6 mouse cellular contexts compared by ENCODE assay signal in the genomic region with DNA sequence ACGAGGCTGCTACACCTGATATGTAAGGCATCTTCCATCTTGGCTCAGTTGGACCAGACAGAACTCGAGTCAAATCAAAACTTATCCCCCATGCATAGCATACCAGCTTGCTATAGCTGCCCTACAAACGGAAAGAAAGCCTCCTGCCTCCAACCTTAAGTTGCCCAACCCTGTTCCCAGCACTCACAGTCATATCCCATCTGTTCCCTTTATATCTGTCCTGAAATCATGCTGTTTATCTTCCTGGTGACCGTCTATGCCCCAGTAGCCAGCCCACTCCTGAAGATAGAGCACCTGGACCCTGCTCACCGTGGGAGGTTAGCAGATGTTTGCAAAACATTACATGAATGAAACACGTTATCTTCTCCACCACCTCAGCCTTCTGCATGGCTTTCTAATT.
"Had no signal": no experiment of that assay in that cellular context is flagged by ENCODE, and none has a peak within 500 bp of the region (broad histone marks: within the 10 kb centered on the region; RNA-seq: fewer than 3 reads in every experiment).

No protein-coding gene starts in this region.

- DNase-seq: kidney, adult 18-20 months; kidney, postnatal 10 days; kidney, postnatal 4 days; lung, embryonic 14.5 days; lung, postnatal 10 days; thymus, postnatal 4 days had no signal
